Comparison of ENCODE assay signal across 8 mouse cellular contexts in genomic region chr8:86745221-86745934, GRCm38 (mm10). TPM values are rescaled to one million over a fixed set of nuclear protein-coding genes. Genes with fewer than 3 reads are reported as not detected.
DNase-seq lines count a peak whose midpoint lies in the region; ATAC-seq and TF ChIP-seq lines count a peak whose summit lies in the region.

Gm10638 (plus strand) TSS chr8:86745699.
Siah1a (minus strand) TSS chr8:86745934.

- no peaks in the 10 kb centered on the region for H3K27me3 ChIP-seq in forebrain, embryonic 10.5 days (ENCODE audit: poor library complexity, severe bottlenecking)
- no peaks in the 10 kb centered on the region for H3K27me3 ChIP-seq in heart, embryonic 16.5 days (ENCODE audit: control insufficient read depth, insufficient read depth, low read length)
- H3K27me3 ChIP-seq in liver, embryonic 16.5 days (ENCODE audit: control insufficient read depth, insufficient read depth, low read depth, low read length): no peaks in the 10 kb centered on the region
- H3K27me3 ChIP-seq in neural tube, embryonic 11.5 days (ENCODE audit: control insufficient read depth, insufficient read depth, low read length): no peaks in the 10 kb centered on the region
- H3K27me3 ChIP-seq in stomach, postnatal 0 days (ENCODE audit: control insufficient read depth, insufficient read depth, low read length): no peaks in the 10 kb centered on the region

- no peak for TF ChIP-seq CTCF in stomach, postnatal 0 days (IDR thresholded peaks at IDR 0.05; ENCODE audit: low read depth)

- DNase-seq in CD8-positive naive resting alpha-beta T cell, adult 2 months (ENCODE audit: low read depth in 2 of 2, low spot score in 2 of 2): peak; percentile 33 to 44
- peak; percentile 60 for DNase-seq in c-Kit-negative CD71-positive TER-119-positive erythroid progenitor cells, embryonic 14.5 days (ENCODE audit: low read depth, low spot score)
- peak; percentile 74 for DNase-seq in forebrain, embryonic 10.5 days (ENCODE audit: extremely low spot score, low spot score)
- peak; percentile 80 for DNase-seq in kidney, postnatal 14 days
- peak; percentile 78 for DNase-seq in neural tube, embryonic 11.5 days (ENCODE audit: low spot score)
- peak; percentile 72 for DNase-seq in stomach, postnatal 0 days (ENCODE audit: low spot score)

- under 1% methylated on average over 86 of the region's 88 CpGs for WGBS in forebrain, embryonic 10.5 days
- under 1% methylated on average over 75 of the region's 88 CpGs for WGBS in heart, embryonic 16.5 days
- under 1% methylated on average over 56 of the region's 88 CpGs for WGBS in liver, embryonic 16.5 days (ENCODE audit: insufficient replicate concordance)
- under 1% methylated on average over 58 of the region's 88 CpGs for WGBS in neural tube, embryonic 11.5 days
- 1% methylated on average over 34 of the region's 88 CpGs for WGBS in stomach, postnatal 0 days

- peak; percentile 74 for ATAC-seq in heart, embryonic 16.5 days (replicated peaks; ENCODE audit: extremely low read depth, insufficient read depth, low FRiP score)
- ATAC-seq in liver, embryonic 16.5 days (ENCODE audit: low read depth): peak; percentile 70
- ATAC-seq in neural tube, embryonic 11.5 days (ENCODE audit: insufficient read depth, low FRiP score, low TSS enrichment): peak; percentile 79
- ATAC-seq in stomach, postnatal 0 days (ENCODE audit: low FRiP score, low TSS enrichment): peak; percentile 82

- peak within 1 kb of the TSS; percentile 99 for H3K9ac ChIP-seq in heart, embryonic 16.5 days (ENCODE audit: low read length)
- H3K9ac ChIP-seq in liver, embryonic 16.5 days (ENCODE audit: low read depth, low read length): peak within 1 kb of the TSS; percentile 98
- peak within 1 kb of the TSS; percentile 99 for H3K9ac ChIP-seq in neural tube, embryonic 11.5 days (ENCODE audit: low read length)
- peak within 1 kb of the TSS; percentile 98 for H3K9ac ChIP-seq in stomach, postnatal 0 days (ENCODE audit: low read length)

- H3K9me3 ChIP-seq in forebrain, embryonic 10.5 days: no peaks in the 10 kb centered on the region
- H3K9me3 ChIP-seq in heart, embryonic 16.5 days (replicated peaks; ENCODE audit: control insufficient read depth, low read length): no peaks in the 10 kb centered on the region
- H3K9me3 ChIP-seq in liver, embryonic 16.5 days (replicated peaks; ENCODE audit: control insufficient read depth, low read length): no peaks in the 10 kb centered on the region
- no peaks in the 10 kb centered on the region for H3K9me3 ChIP-seq in neural tube, embryonic 11.5 days (ENCODE audit: control insufficient read depth, low read length)
- H3K9me3 ChIP-seq in stomach, postnatal 0 days (ENCODE audit: control insufficient read depth, low read length): no peaks in the 10 kb centered on the region

- H3K4me1 ChIP-seq in forebrain, embryonic 10.5 days: peaks cover 39% of the 10 kb centered on the region
- peaks cover 36% of the 10 kb centered on the region for H3K4me1 ChIP-seq in heart, embryonic 16.5 days (ENCODE audit: control insufficient read depth, insufficient read depth, low read length)
- H3K4me1 ChIP-seq in liver, embryonic 16.5 days (ENCODE audit: control insufficient read depth, low read depth, low read length): peaks cover 25% of the 10 kb centered on the region
- H3K4me1 ChIP-seq in neural tube, embryonic 11.5 days (ENCODE audit: control insufficient read depth, insufficient read depth, low read length): 0 out of 2 replicates have a peak, but pooled peaks cover 5% of the 10 kb centered on the region
- H3K4me1 ChIP-seq in stomach, postnatal 0 days (replicated peaks; ENCODE audit: control insufficient read depth, insufficient read depth): no peaks in the 10 kb centered on the region; the same call in 1 of the 2 replicates

- TF ChIP-seq EP300 in stomach, postnatal 0 days (optimal IDR thresholded peaks at IDR 0.05): no peak

- peak within 1 kb of the TSS; percentile 82 for H3K4me2 ChIP-seq in heart, embryonic 16.5 days (ENCODE audit: low read depth, low read length)
- H3K4me2 ChIP-seq in liver, embryonic 16.5 days (ENCODE audit: low read depth, low read length): peak within 1 kb of the TSS; percentile 76
- peak within 1 kb of the TSS; percentile 61 for H3K4me2 ChIP-seq in neural tube, embryonic 11.5 days (ENCODE audit: low read depth)
- H3K4me2 ChIP-seq in stomach, postnatal 0 days (replicated peaks; ENCODE audit: low read depth): peak within 1 kb of the TSS; percentile 72

- no peaks in the 10 kb centered on the region for H3K36me3 ChIP-seq in forebrain, embryonic 10.5 days (replicated peaks)
- H3K36me3 ChIP-seq in heart, embryonic 16.5 days (ENCODE audit: control insufficient read depth, insufficient read depth): no peaks in the 10 kb centered on the region
- no peaks in the 10 kb centered on the region for H3K36me3 ChIP-seq in liver, embryonic 16.5 days (ENCODE audit: control insufficient read depth, insufficient read depth)
- no peaks in the 10 kb centered on the region for H3K36me3 ChIP-seq in neural tube, embryonic 11.5 days (ENCODE audit: control insufficient read depth, insufficient read depth, low read length)
- H3K36me3 ChIP-seq in stomach, postnatal 0 days (ENCODE audit: control insufficient read depth, insufficient read depth, low read length): no peaks in the 10 kb centered on the region

- peak within 1 kb of the TSS; percentile 100 for H3K27ac ChIP-seq in forebrain, embryonic 10.5 days
- peak within 1 kb of the TSS; percentile 97 for H3K27ac ChIP-seq in heart, embryonic 16.5 days (ENCODE audit: low read length)
- peak within 1 kb of the TSS; percentile 96 for H3K27ac ChIP-seq in liver, embryonic 16.5 days (ENCODE audit: low read length)
- peak within 1 kb of the TSS; percentile 96 for H3K27ac ChIP-seq in neural tube, embryonic 11.5 days (ENCODE audit: low read depth, low read length)
- peak within 1 kb of the TSS; percentile 99 for H3K27ac ChIP-seq in stomach, postnatal 0 days (replicated peaks)

- H3K4me3 ChIP-seq in forebrain, embryonic 10.5 days: peak within 1 kb of the TSS; percentile 91
- peak within 1 kb of the TSS; percentile 83 for H3K4me3 ChIP-seq in heart, embryonic 16.5 days (ENCODE audit: low read length)
- H3K4me3 ChIP-seq in liver, embryonic 16.5 days (ENCODE audit: low read depth, low read length): peak within 1 kb of the TSS; percentile 97
- H3K4me3 ChIP-seq in neural tube, embryonic 11.5 days (ENCODE audit: low read depth, low read length): peak within 1 kb of the TSS; percentile 94
- peak within 1 kb of the TSS; percentile 91 for H3K4me3 ChIP-seq in stomach, postnatal 0 days (ENCODE audit: low read depth, low read length)

RNA-seq across cellular contexts. Expression of gene Gm10638, which starts in this region (rescaled TPM):
- polyA plus RNA-seq in forebrain, embryonic 10.5 days (2016; fragmentation: Nextera tagmentation; extraction: Ambion mirVana): 3.5 and 4.3 TPM in 2 replicates
- polyA plus RNA-seq in heart, embryonic 16.5 days (2015; fragmentation: Nextera tagmentation; extraction: Ambion mirVana): 2.2 and 2.5 TPM in 2 replicates
- polyA plus RNA-seq in liver, embryonic 16.5 days (2015; fragmentation: Nextera tagmentation; extraction: Ambion mirVana): 0.71 and 0.80 TPM in 2 replicates
- 3.2 and 4.9 TPM in 2 replicates for polyA plus RNA-seq in neural tube, embryonic 11.5 days (2014; fragmentation: Nextera tagmentation; extraction: Ambion mirVana)
- 6.9 and 8.5 TPM in 2 replicates for polyA plus RNA-seq in stomach, postnatal 0 days (2015; fragmentation: Nextera tagmentation; extraction: Ambion mirVana)

RNA-seq across cellular contexts. Expression of gene Siah1a, which starts in this region (rescaled TPM):
- polyA plus RNA-seq in forebrain, embryonic 10.5 days (2016; fragmentation: Nextera tagmentation; extraction: Ambion mirVana): 50.9 and 54.3 TPM in 2 replicates
- 30.0 and 30.1 TPM in 2 replicates for polyA plus RNA-seq in heart, embryonic 16.5 days (2015; fragmentation: Nextera tagmentation; extraction: Ambion mirVana)
- polyA plus RNA-seq in liver, embryonic 16.5 days (2015; fragmentation: Nextera tagmentation; extraction: Ambion mirVana): 10.2 and 12.2 TPM in 2 replicates
- 74.9 and 75.6 TPM in 2 replicates for polyA plus RNA-seq in neural tube, embryonic 11.5 days (2014; fragmentation: Nextera tagmentation; extraction: Ambion mirVana)
- polyA plus RNA-seq in stomach, postnatal 0 days (2015; fragmentation: Nextera tagmentation; extraction: Ambion mirVana): 36.3 and 41.0 TPM in 2 replicates

Comparison
In these comparisons a context has a peak if more than half of its experiments do, and no peak if none do; other contexts are left out.
1. Peak in every context shown above with its lines: DNase-seq, ATAC-seq, H3K4me3 ChIP-seq and H3K27ac ChIP-seq.